Mouse (Mus musculus) thymus, postnatal 25 days (tissue): ENCODE measurements around the gene Gm16485.

Source experiments
- DNase-seq: peaks from one replicate; pipeline ENCODE4 v3.0.0; 2022

Gm16485 gene

GRCm38 (mm10) chr9:8971491-8971890, at the start of gene Gm16485:
Gene Gm16485, plus strand, starts transcription at chr9:8971791.
- no peak for DNase-seq

GRCm38 (mm10) chr9:8927561-8927960, 44.0 kb upstream of the Gm16485 start:
- no peak for DNase-seq

DNA sequence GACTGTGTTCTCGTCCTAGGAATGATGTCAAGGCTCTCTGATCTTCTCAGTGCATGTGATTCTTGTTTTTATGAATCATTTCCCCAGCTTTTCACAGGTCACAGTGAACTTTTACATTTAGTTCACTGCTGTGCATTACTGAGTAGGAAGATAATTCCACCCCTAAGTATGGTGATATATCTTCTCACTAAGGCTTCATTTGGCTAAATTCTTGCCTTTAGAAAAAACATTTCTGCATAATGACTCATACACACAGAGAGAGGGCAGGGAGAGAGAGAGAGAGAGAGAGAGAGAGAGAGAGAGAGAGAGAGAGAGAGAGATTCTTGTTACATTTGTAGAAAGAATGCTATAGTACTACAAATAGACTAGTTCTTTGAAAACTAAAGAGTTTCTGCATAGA, 33.8 kb upstream of the Gm16485 start:
- no peak for DNase-seq

DNA sequence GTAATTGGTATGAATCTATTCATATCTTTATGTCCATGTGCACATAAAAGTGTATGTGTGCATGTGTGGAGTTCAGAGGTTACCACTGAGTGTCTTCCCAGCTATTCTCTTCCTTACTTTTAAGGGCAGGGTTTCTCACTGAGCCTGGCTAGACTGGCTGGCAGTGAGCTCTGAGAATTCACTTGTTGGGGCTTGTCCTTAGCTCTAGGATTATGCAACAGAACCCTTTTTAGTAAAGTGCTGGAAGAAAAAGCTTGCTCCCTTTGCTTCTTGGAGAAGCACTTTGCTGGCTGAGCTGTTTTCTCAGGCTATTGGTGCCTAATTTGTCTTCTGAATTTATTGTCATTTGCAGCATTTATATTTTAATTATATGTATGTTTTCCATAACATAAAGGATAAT, 18.3 kb upstream of the Gm16485 start:
- no peak for DNase-seq

DNA sequence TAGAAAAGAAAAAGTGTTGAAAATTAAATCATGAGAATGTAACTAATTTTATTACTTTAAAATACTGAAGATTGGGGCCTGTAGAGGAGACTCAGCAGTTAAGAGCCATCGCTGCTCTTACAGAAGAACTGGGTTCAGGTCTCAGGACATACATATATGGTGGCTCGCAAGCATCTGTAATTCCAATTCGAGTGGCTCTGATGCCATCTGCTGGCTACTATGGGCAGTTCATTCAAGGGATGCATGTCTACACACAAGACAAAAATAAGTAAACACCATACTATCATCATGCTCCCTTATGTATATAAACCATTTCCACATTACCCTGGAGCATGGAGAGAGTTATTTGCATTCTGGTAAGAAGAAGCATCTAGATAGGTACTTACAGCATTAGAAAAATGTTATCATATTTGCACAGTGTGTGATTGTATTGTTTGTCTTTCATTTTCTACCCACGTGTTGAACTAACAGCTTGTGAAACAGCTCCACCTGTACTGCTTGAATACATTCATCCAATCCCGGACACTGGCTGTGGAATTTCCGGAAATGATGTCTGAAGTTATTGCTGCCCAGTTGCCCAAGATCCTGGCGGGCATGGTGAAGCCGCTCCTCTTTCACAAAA, 7.0 kb upstream of the Gm16485 start:
- DNase-seq: no peak

GRCm38 (mm10) chr9:8970240-8970639, 1.4 kb upstream of the Gm16485 start:
- no peak for DNase-seq

- no peak for DNase-seq
These were observed 6.2 kb downstream of the Gm16485 start for GRCm38 (mm10) chr9:8977775-8978174.

DNA sequence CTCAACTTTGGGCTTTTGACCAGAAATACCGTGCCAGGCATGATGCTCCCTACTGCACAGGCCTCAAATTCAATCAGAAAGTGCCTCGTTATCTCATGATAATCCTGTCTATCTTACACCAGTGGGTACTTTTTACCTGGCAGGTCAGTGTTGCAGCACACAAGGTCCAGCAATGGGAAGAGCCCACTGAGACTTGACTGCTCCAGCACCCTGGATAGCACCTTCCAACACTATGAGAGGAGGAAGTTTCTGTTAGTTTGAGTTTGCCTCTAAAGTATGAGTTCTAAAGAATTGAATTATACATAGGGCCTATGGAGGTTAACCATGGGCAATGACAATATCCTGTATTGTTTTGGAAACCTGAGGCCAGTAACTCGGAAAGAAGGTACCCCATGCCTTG, 10.7 kb downstream of the Gm16485 start:
- DNase-seq: no peak

- DNase-seq: no peak
These were observed 24.9 kb downstream of the Gm16485 start for GRCm38 (mm10) chr9:8996494-8996893.

DNA sequence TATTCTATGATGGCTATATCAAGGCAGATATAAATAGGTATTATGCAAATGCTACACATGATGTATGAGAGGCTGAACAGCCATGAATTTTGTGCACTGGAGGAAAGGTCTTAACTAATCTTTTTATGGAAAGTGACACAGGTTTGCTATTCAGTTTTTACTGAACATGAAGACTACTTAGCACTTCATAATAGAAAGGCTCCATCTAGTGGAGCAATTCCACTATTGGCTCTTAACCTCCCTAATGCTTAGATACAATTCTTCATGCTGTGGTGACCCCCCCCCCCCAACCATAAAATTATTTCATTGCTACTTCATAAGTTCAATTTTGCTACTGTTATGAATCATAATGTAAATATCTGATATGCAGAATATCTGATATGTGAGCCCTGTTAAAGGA, 29.6 kb downstream of the Gm16485 start:
- no peak for DNase-seq

DNA sequence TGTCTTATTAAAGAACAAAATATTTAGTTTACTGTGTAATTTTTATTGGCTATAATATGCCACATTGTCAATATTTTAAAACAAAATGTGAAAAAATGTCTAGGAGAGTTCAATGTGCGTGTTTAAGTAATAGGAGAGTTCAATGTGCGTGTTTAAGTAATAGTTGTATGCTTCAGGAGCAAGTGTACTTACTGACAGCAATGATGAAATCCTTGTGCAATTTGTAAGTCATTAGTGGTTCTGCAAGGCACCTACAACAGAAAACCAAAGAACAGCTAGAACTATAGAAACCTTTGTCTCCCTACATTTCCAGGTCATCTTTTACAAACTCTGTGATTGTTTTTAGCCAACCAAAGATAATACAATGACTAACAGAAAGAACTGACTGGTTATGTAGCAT, 43.5 kb downstream of the Gm16485 start:
- DNase-seq: no peak
